Mouse (Mus musculus) ES-Bruce4 (cell line): Measurements from ENCODE around the gene Bicral. TPM values are rescaled to one million over a fixed set of nuclear protein-coding genes. Genes with fewer than 3 reads are reported as not detected.
"Not testable (repeated sequence)": the region's sequence is repeated elsewhere in the genome, so short reads cannot be mapped to it uniquely, and the experiment has no call there.

Experiments
- H3K27ac ChIP-seq: 2 replicates; pipeline ENCODE4 v1.5.1; 2012; ENCODE audit warnings: low read length, inconsistent platforms; ENCODE audit not compliant: insufficient read depth
- H3K27me3 ChIP-seq: 2 replicates; pipeline ENCODE4 v1.6.1; 2012; ENCODE audit warnings: mild to moderate bottlenecking, low read length, inconsistent platforms; ENCODE audit not compliant: control insufficient read depth, poor library complexity, insufficient read depth, severe bottlenecking
- H3K36me3 ChIP-seq: 2 replicates; pipeline ENCODE4 v1.6.1; 2012; ENCODE audit warnings: inconsistent platforms, mild to moderate bottlenecking, low read length, moderate library complexity; ENCODE audit not compliant: control insufficient read depth, poor library complexity, insufficient read depth, severe bottlenecking
- H3K4me1 ChIP-seq: one replicate; pipeline ENCODE4 v1.8.1; 2011; ENCODE audit warnings: low read length; ENCODE audit not compliant: control insufficient read depth, insufficient read depth
- H3K4me3 ChIP-seq: 2 replicates; pipeline ENCODE4 v1.5.1; 2011; ENCODE audit warnings: low read depth, mild to moderate bottlenecking, low read length
- H3K9ac ChIP-seq: 2 replicates; pipeline ENCODE4 v1.6.1; 2012; ENCODE audit warnings: low read depth, mild to moderate bottlenecking, inconsistent platforms; ENCODE audit not compliant: poor library complexity, severe bottlenecking
- H3K9me3 ChIP-seq: replicated peaks from 2 replicates; pipeline ENCODE4 v1.6.1; 2012; ENCODE audit warnings: mild to moderate bottlenecking, low read length, inconsistent platforms; ENCODE audit not compliant: control insufficient read depth, poor library complexity, insufficient read depth, severe bottlenecking
- CTCF ChIP-seq: IDR thresholded peaks from one replicate; pipeline ENCODE4 v1.8.1; 2011; ENCODE audit warnings: low read depth, low read length
- EP300 ChIP-seq: IDR thresholded peaks from 2 replicates; pipeline ENCODE4 v1.6.1; 2011; ENCODE audit warnings: low read depth, low read length; ENCODE audit not compliant: insufficient read depth
- POLR2A ChIP-seq: IDR thresholded peaks from one replicate; pipeline ENCODE4 v1.8.1; 2011; ENCODE audit warnings: low read length; ENCODE audit not compliant: insufficient read depth
- polyA plus RNA-seq: library from polyadenylated mRNA; stranded (reverse); fragments of >200 nt; gene quantifications from 2 replicates; pipeline ENCODE4 v1.2.4, GENCODE M21; 2011; ENCODE audit warnings: low read depth; ENCODE audit not compliant: missing spikeins, insufficient read depth, insufficient read length

The Bicral gene
- polyA plus RNA-seq, 1 experiment, result 24.2 TPM

- Histone ChIP-seq H3K36me3 (peaks cover 21% of the 10 kb centered on the region), H3K9ac (peak overlapping the region; percentile 81), H3K4me3 (peak overlapping the region; percentile 89), H3K27me3 (no peaks in the 10 kb centered on the region), H3K27ac (0 out of 2 replicates have a peak overlapping the region, but pooled peaks have one; percentile 25), H3K4me1 (no peaks in the 10 kb centered on the region), H3K9me3 (no peaks in the 10 kb centered on the region)
- TF ChIP-seq EP300 (no peak), CTCF (no peak), POLR2A (no peak)
Observed at GRCm38 (mm10) chr17:46772038-46772403, 86.3 kb downstream of the Bicral start.

GRCm38 (mm10) chr17:46771616-46772015, 86.7 kb downstream of the Bicral start:
- Histone ChIP-seq H3K4me1 (no peaks in the 10 kb centered on the region), H3K27ac (0 out of 2 replicates have a peak overlapping the region, but pooled peaks have one; percentile 25), H3K36me3 (peaks cover 19% of the 10 kb centered on the region), H3K9ac (peak overlapping the region; percentile 81), H3K9me3 (no peaks in the 10 kb centered on the region), H3K27me3 (no peaks in the 10 kb centered on the region), H3K4me3 (peak overlapping the region; percentile 36)
- TF ChIP-seq POLR2A (no peak), CTCF (no peak), EP300 (no peak)

DNA sequence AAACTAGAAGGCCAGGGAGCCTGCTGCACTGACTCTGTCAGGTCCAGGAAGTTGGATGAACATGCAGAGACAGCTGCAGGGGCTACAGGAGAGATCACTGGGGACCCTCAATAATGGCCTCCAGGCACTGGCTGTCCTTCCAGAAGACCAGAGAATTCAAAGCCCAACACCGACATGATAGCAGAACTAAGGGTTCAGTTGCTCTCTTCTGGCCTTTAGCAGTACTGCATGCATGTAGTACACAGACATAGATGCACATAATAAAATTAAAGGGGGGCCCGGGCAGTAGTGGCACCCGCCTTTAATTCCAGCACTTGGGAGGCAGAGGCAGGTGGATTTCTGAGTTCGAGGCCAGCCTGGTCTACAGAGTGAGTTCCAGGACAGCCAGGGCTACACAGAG, 87.3 kb downstream of the Bicral start:
- TF ChIP-seq CTCF (no peak), EP300 (no peak), POLR2A (no peak)
- Histone ChIP-seq H3K4me1 (no peaks in the 10 kb centered on the region), H3K9me3 (no peaks in the 10 kb centered on the region), H3K4me3 (no peak overlapping the region), H3K27me3 (no peaks in the 10 kb centered on the region), H3K9ac (no peak overlapping the region), H3K36me3 (peaks cover 13% of the 10 kb centered on the region), H3K27ac (no peak overlapping the region)

DNA sequence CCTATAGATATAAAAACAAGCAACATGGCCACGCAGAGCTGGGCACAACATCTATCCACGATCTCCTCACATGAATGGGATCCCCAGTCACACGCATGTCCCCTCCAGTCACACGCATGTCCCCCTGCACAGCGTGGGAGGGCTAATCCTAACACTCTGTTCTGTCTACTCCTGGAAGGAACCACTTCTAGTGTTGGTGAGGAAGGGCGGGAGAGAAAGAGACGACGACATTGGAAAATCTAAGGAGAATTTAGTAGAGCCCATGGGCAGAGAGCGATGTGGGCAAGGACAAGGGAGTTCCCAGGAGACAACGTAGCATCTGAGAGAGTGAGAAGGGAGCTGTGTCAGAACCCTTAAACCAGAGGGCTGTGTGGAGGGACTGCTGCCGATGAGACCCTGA, 87.7 kb downstream of the Bicral start:
- H3K36me3 ChIP-seq, result peaks cover 8% of the 10 kb centered on the region
- TF ChIP-seq EP300, result no peak
- no peak for TF ChIP-seq POLR2A
- TF ChIP-seq CTCF, result no peak
- no peaks in the 10 kb centered on the region for H3K27me3 ChIP-seq
- no peak overlapping the region for H3K9ac ChIP-seq
- H3K9me3 ChIP-seq, result no peaks in the 10 kb centered on the region
- H3K4me3 ChIP-seq, result no peak overlapping the region
- no peaks in the 10 kb centered on the region for H3K4me1 ChIP-seq
- no peak overlapping the region for H3K27ac ChIP-seq

DNA sequence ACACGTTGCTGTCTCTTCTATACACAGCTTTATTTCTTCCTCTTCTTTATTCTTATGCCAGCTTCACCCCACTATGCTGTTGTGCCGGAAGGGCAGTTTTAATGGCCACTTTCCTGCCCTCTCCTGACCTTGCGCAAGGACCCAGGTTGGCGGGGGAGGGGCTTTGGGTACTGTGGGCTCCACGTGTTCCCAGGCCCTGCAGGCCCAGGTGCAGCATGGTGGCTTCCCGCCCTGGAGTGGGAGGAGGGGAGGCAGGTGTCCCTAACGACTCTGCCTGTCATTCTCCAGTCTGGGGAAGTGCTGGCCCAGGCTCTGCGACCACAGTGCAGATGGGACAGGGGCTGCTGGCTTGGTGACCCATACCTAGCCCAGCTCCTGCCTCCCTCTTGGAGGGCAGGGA, 90.4 kb downstream of the Bicral start:
- TF ChIP-seq EP300, result no peak
- no peak for TF ChIP-seq POLR2A
- TF ChIP-seq CTCF, result no peak
- Histone ChIP-seq H3K4me1 (no peaks in the 10 kb centered on the region), H3K27me3 (no peaks in the 10 kb centered on the region), H3K27ac (no peak overlapping the region), H3K4me3 (no peak overlapping the region), H3K9ac (no peak overlapping the region), H3K9me3 (no peaks in the 10 kb centered on the region), H3K36me3 (no peaks in the 10 kb centered on the region)

DNA sequence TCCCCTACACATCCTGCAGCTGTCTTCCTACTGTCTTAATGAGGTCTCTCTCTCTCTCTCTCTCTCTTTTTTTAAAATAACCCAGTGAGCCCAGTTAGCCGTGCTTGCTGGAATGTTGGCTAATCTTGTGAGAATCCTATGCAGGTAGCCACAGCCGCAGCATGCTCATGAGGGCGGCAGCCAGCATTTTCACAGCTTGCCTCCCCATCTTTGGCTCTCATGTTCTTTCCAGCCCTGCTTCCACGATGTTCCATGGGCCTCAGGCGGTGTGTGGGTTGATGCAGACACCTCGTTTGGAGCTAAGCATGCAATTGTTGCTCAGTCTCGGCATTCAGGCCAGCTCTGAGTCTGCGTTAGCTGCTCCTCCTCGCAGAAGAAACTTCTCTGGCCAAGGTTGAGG, 93.4 kb downstream of the Bicral start:
- H3K4me1 ChIP-seq, H3K4me3 ChIP-seq, H3K9me3 ChIP-seq, H3K36me3 ChIP-seq, H3K27me3 ChIP-seq, H3K9ac ChIP-seq, H3K27ac ChIP-seq: not testable (repeated sequence)

GRCm38 (mm10) chr17:46763544-46763943, 94.7 kb downstream of the Bicral start, which contains the start of gene Ptcra:
Gene Ptcra, minus strand, starts transcription at chr17:46763712.
- Histone ChIP-seq H3K36me3 (no peaks in the 10 kb centered on the region), H3K4me3 (no peak within 1 kb of the TSS), H3K9me3 (no peaks in the 10 kb centered on the region), H3K4me1 (no peaks in the 10 kb centered on the region), H3K9ac (no peak within 1 kb of the TSS), H3K27ac (no peak within 1 kb of the TSS), H3K27me3 (no peaks in the 10 kb centered on the region)
- TF ChIP-seq POLR2A (no peak), CTCF (no peak), EP300 (no peak)
